Mouse (Mus musculus) mature B cell (primary cell): ENCODE results near the gene Olfr1393.
"Not testable (repeated sequence)": the region's sequence is repeated elsewhere in the genome, so short reads cannot be mapped to it uniquely, and the experiment has no call there.

ENCODE experiments used
- in situ Hi-C: fragments of 300-500 bp; cut with MboI; formaldehyde crosslinking; loops from 2 replicates; pipeline ENCODE4 v1.14.3; 2019

The Olfr1393 gene

DNA sequence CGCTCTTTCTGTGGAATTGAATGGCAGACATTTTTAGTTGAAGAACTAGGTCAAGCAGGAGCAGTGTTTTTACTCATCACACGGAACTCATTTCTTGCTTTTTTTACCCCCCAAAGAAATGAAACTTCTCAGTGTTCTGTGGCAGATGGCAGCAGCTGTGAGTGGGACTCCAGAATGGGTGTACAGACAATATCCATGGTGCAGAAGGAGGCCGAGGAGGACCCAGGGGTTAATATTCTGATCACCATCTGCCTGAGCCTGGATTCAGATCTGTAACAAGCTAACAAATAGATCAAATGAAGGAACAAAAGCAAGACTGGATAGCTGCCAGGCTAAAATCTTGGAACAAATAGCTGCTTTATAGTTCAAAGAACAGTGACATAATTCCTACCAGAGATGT is 14.7 kb downstream of the Olfr1393 start:
- in situ Hi-C loops = no loop called here

GRCm38 (mm10) chr11:49304441-49304840 is 26.3 kb downstream of the Olfr1393 start, which contains the start of gene Olfr10:
Gene Olfr10 (plus strand): TSS chr11:49304741.
- in situ Hi-C loops = no loop called here

DNA sequence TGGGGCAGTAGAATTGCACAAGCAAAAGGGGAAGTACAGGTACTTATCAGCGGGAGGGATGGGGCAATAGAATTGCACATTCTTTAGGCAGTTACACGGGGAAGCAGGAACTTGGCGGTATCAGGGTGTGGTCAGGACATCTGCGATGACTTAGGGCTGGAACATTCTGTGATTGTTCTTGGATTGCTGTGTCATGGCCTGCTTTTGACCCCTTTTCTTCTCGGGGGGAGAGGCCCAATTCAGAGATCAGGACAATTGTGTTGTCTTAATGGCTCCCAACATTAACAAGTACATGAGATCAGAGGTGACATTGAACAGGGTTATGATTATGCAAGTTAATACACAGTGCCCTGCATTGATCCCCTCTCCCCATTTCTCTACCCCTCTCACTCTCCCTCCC is 30.4 kb downstream of the Olfr1393 start:
- in situ Hi-C loops = not testable (repeated sequence)

- in situ Hi-C loops = no loop called here
Measured at GRCm38 (mm10) chr11:49322442-49322841, 44.3 kb downstream of the Olfr1393 start, which contains the start of gene Olfr1391. Gene Olfr1391 (plus strand): TSS chr11:49322742.

DNA sequence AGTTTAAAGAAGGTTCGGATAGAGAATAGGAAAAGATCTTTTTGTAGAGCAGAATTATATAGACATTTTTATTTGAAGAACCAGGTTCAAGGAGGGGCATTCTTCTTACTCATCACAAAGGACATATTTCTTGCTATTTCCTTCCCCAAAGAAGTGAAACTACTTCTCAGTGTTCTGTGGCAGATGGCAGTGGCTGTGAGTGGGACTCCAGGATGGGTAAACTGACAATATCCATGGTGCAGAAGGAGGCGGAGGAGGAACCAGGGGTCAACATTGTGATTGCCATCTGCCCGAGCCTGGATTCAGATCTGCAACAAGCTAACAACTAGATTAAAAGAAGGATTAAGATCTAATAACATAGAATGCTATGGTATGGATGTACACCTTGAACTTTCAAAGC is 48.6 kb downstream of the Olfr1393 start:
- in situ Hi-C loops = no loop called here

DNA sequence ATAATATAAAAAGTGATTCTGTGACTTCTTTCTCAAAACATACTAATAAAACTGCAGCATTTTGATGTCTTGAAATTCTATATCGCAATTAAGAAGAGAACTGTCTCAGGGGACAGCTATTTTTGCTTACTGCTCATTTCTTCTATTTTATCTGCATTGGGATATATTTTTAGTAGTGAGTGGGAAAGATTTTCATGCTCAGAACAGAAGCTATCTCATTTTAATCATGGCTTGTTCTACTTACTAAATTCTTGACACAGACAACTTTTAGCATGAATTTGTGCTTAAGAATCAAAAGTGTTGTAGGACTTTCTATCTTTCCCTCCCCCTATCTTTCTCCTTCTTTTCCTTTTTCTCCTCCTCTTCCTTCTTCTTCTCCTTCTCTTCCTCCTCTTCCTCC is 51.6 kb downstream of the Olfr1393 start:
- in situ Hi-C loops = no loop called here
